Mouse (Mus musculus): ENCODE data around the gene Arhgap15. TPM values are rescaled to one million over a fixed set of nuclear protein-coding genes. Genes with fewer than 3 reads are reported as not detected.

Arhgap15 gene
- polyA plus RNA-seq, 1 experiment from 2014 or later: 0.88 TPM

DNA sequence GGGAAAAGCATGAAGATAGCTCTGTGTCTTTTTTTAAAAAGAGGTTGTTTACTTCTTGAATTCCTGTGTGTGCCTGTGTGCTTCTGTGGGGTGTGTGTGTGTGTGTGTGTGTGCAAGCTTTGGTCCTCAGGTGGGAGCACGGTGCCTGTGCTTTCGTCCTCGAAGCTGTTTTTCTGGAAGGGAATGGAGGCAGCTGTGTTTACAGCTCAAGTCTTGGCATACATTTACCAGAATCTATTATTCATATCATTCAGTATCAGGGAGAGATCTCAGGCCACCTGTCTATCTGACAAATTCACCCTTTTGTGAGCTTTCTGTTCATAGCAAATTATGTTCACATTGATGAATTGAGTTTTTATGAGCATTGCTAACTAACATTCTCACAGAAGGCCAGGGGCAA, 550.5 kb downstream of the Arhgap15 start:
- Histone ChIP-seq H3K36me3 (ENCODE audit: control insufficient read depth, insufficient read depth, low read length) (no peaks in the 10 kb centered on the region), H3K9me3 (ENCODE audit: control insufficient read depth, low read depth, low read length) (no peaks in the 10 kb centered on the region), H3K4me1 (ENCODE audit: control insufficient read depth, insufficient read depth, low read length) (no peaks in the 10 kb centered on the region), H3K27ac (ENCODE audit: low read length) (no peak overlapping the region), H3K4me2 (replicated peaks; ENCODE audit: low read depth, low read length) (no peak overlapping the region), H3K9ac (replicated peaks; ENCODE audit: low read depth, low read length) (no peak overlapping the region), H3K27me3 (ENCODE audit: control insufficient read depth, insufficient read depth, low read length) (no peaks in the 10 kb centered on the region), H3K4me3 (ENCODE audit: low read depth, low read length) (no peak overlapping the region)
- 26% methylated on average over 3 of the region's 3 CpGs for WGBS
- ATAC-seq (ENCODE audit: insufficient number of reproducible peaks, insufficient read depth, low FRiP score, low read depth): no peak

DNA sequence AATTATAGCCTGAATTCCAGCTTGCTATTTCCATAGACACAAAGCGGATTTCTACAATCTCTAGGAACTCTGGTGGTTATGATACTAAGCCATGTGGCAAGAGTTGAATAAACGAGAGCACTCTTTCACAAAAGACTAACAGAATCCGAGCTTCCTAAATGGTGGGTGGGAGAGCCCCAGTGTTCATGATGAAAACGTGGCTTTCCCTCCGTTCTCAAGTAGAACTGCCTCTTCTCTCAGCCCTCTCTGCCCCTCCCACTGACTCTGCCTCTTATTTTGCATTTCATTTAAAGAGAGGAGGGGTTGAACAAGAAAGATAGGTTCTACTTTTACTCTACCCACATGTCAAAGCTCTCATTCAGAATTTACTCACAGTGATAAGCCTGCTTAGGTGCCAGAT, 551.3 kb downstream of the Arhgap15 start:
- 36% methylated on average over 5 of the region's 5 CpGs for WGBS
- Histone ChIP-seq H3K9me3 (ENCODE audit: control insufficient read depth, low read depth, low read length) (no peaks in the 10 kb centered on the region), H3K27ac (ENCODE audit: low read length) (peak overlapping the region; percentile 30; the same call in 1 of the 2 replicates), H3K4me3 (ENCODE audit: low read depth, low read length) (no peak overlapping the region), H3K9ac (replicated peaks; ENCODE audit: low read depth, low read length) (no peak overlapping the region), H3K4me2 (replicated peaks; ENCODE audit: low read depth, low read length) (no peak overlapping the region), H3K4me1 (ENCODE audit: control insufficient read depth, insufficient read depth, low read length) (no peaks in the 10 kb centered on the region), H3K36me3 (ENCODE audit: control insufficient read depth, insufficient read depth, low read length) (no peaks in the 10 kb centered on the region), H3K27me3 (ENCODE audit: control insufficient read depth, insufficient read depth, low read length) (no peaks in the 10 kb centered on the region)
- no peak for ATAC-seq (ENCODE audit: insufficient number of reproducible peaks, insufficient read depth, low FRiP score, low read depth)

DNA sequence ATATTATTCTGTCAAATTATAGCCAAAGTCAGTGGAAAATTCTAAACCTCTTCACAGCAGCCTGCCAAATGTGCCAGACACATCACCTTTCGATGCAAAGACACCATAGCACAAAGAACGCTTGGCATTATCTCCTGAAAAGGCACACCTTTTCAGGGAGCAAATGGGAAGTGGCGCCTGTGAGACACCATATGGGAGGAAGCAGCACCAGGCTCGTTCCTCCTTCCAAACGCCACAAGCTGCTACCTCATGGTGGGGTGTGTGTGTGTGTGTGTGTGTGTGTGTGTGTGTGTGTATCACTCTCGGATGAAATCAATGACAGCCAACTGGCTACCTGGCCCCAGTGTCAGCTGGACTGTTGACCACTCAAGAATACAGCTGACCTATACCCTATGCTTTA, 551.8 kb downstream of the Arhgap15 start:
- Histone ChIP-seq H3K36me3 (ENCODE audit: control insufficient read depth, insufficient read depth, low read length) (no peaks in the 10 kb centered on the region), H3K9ac (replicated peaks; ENCODE audit: low read depth, low read length) (no peak overlapping the region), H3K4me3 (ENCODE audit: low read depth, low read length) (no peak overlapping the region), H3K4me1 (ENCODE audit: control insufficient read depth, insufficient read depth, low read length) (no peaks in the 10 kb centered on the region), H3K27me3 (ENCODE audit: control insufficient read depth, insufficient read depth, low read length) (no peaks in the 10 kb centered on the region), H3K4me2 (replicated peaks; ENCODE audit: low read depth, low read length) (no peak overlapping the region), H3K27ac (ENCODE audit: low read length) (no peak overlapping the region), H3K9me3 (ENCODE audit: control insufficient read depth, low read depth, low read length) (no peaks in the 10 kb centered on the region)
- ATAC-seq (ENCODE audit: insufficient number of reproducible peaks, insufficient read depth, low FRiP score, low read depth): no peak
- WGBS: 61% methylated on average over 6 of the region's 6 CpGs

DNA sequence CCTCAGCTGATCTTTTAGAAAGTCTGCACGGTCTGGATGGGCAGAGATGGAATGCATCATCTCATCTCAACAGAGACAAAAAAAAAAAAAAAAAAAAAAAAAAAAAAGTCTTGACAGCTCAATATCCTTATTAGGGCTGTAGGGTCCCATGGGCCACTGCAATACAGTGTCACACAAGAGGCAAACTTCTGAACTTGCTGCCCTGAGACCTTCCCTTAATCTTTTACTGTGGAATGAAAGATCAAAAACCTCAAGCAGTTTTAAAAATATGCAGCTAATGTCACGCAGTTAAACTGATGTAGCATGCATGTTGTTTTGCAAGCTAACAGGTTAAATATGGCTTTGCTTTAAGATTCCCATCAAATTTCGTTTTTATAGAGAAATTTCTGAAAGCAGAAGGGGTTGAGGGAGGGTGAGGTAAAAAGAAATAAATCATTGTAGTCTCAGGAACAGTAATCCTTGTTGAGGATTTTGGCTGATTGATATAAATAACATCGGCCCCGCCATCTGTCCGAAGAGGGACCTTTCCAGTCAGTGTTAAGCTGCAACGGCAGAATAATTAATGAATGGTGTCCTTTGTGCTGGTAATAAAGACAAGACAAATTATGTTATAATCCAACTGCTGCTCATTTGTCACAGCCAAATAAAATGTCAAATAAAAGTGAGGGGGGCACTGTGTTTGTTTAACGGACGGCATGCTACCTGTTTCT, 555.8 kb downstream of the Arhgap15 start:
- Histone ChIP-seq H3K4me3 (ENCODE audit: low read depth, low read length) (no peak overlapping the region), H3K27ac (ENCODE audit: low read length) (peak overlapping the region; percentile 70; the same call in 1 of the 2 replicates), H3K27me3 (ENCODE audit: control insufficient read depth, insufficient read depth, low read length) (no peaks in the 10 kb centered on the region), H3K36me3 (ENCODE audit: control insufficient read depth, insufficient read depth, low read length) (no peaks in the 10 kb centered on the region), H3K4me1 (ENCODE audit: control insufficient read depth, insufficient read depth, low read length) (no peaks in the 10 kb centered on the region), H3K9ac (replicated peaks; ENCODE audit: low read depth, low read length) (no peak overlapping the region), H3K9me3 (ENCODE audit: control insufficient read depth, low read depth, low read length) (no peaks in the 10 kb centered on the region), H3K4me2 (replicated peaks; ENCODE audit: low read depth, low read length) (peak overlapping the region; percentile 25)
- ATAC-seq (ENCODE audit: insufficient number of reproducible peaks, insufficient read depth, low FRiP score, low read depth): peak; percentile 78
- WGBS: 8% methylated on average over 9 of the region's 9 CpGs

DNA sequence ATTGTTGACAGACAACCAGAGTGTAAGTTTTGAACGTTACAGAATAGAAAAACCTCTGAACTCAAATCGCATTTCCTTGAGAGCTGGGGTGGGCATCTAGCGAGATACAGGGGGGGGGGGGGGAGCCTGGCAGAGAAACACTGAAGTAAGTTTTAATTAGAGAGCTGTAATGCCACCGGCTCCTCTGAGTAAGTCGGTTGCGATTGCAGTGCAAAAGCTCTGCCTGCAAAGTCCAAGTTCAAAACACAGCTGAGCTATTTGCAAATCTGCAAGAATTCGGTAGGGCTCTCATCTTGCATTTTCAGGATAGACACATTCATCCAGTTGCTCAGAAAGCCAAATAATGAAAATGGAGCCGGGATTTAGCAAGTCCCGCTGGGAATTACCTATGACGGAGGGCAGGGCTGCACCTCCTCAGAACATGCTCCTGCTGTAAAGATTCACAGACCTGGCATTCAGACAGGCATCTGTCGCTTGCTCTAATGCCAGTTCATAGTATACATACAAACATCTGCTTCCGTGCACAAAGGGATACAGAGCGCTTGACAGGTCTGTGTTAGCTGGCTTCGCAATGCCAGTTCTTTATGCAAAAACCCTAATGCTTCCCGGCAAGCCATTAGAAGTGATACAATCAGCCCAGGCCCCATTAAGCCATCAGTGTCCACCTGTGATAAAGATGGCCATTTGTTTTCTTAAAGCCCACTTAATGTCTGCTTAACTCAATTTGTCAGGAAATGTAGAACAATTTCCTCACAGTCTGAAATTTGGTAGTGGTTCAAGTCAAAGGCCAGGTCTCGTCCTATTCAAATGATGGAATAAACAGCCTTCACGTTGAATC, 556.6 kb downstream of the Arhgap15 start:
- H3K9me3 ChIP-seq (ENCODE audit: control insufficient read depth, low read depth, low read length): no peaks in the 10 kb centered on the region
- no peaks in the 10 kb centered on the region for H3K36me3 ChIP-seq (ENCODE audit: control insufficient read depth, insufficient read depth, low read length)
- WGBS: 20% methylated on average over 17 of the region's 17 CpGs
- H3K27ac ChIP-seq (ENCODE audit: low read length): peak overlapping the region; percentile 70; the same call in 1 of the 2 replicates
- H3K4me3 ChIP-seq (ENCODE audit: low read depth, low read length): no peak overlapping the region
- no peak overlapping the region for H3K9ac ChIP-seq (replicated peaks; ENCODE audit: low read depth, low read length)
- H3K27me3 ChIP-seq (ENCODE audit: control insufficient read depth, insufficient read depth, low read length): no peaks in the 10 kb centered on the region
- ATAC-seq (ENCODE audit: insufficient number of reproducible peaks, insufficient read depth, low FRiP score, low read depth): no peak; the same call in 1 of the 2 replicates
- H3K4me2 ChIP-seq (replicated peaks; ENCODE audit: low read depth, low read length): peak overlapping the region; percentile 25
- H3K4me1 ChIP-seq (ENCODE audit: control insufficient read depth, insufficient read depth, low read length): no peaks in the 10 kb centered on the region

DNA sequence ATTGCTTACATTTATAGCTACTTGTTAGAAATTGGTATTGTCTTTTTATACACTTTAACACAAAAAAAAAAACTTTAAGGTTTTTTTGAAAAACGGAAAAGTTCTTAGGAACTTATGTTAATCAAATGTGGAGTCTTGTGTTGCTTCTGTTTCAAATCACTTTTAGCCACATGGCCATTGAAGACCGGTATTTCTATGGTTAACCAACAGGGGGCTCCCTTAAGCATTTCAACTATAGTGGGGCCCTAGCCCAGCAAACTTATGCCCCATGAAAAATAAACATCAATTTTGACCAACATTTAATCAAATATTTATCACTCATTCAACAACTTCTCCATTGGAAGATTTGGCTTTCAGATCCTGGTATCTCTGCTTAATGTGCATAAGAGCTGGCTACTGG, 557.5 kb downstream of the Arhgap15 start:
- no peak for ATAC-seq (ENCODE audit: insufficient number of reproducible peaks, insufficient read depth, low FRiP score, low read depth)
- H3K4me2 ChIP-seq (replicated peaks; ENCODE audit: low read depth, low read length): no peak overlapping the region
- no peak overlapping the region for H3K27ac ChIP-seq (ENCODE audit: low read length)
- H3K9ac ChIP-seq (replicated peaks; ENCODE audit: low read depth, low read length): no peak overlapping the region
- H3K4me1 ChIP-seq (ENCODE audit: control insufficient read depth, insufficient read depth, low read length): no peaks in the 10 kb centered on the region
- WGBS: 35% methylated on average over 2 of the region's 2 CpGs
- no peaks in the 10 kb centered on the region for H3K36me3 ChIP-seq (ENCODE audit: control insufficient read depth, insufficient read depth, low read length)
- no peaks in the 10 kb centered on the region for H3K27me3 ChIP-seq (ENCODE audit: control insufficient read depth, insufficient read depth, low read length)
- H3K4me3 ChIP-seq (ENCODE audit: low read depth, low read length): no peak overlapping the region
- no peaks in the 10 kb centered on the region for H3K9me3 ChIP-seq (ENCODE audit: control insufficient read depth, low read depth, low read length)

DNA sequence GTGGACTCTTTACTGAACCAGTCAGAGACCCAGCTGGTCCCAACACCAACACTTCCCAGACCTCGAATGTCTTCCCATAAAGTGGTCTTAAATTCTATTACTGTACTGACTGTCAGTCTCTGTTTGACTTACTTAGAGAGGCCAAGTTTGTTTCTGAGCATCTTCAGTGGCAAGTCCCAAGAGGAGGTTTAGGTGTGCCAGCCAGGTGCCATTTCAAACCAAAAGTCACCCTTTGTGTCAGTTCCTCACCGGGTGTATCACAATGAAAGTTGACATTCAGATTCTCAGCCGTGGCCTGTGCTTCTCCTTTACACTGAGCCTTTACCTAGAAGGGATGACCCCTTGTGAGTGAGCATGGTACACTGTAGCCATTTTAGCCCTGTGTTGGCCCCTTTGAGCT, 560.5 kb downstream of the Arhgap15 start:
- H3K27ac ChIP-seq (ENCODE audit: low read length): no peak overlapping the region
- H3K4me3 ChIP-seq (ENCODE audit: low read depth, low read length): no peak overlapping the region
- H3K4me1 ChIP-seq (ENCODE audit: control insufficient read depth, insufficient read depth, low read length): 0 out of 2 replicates have a peak, but pooled peaks cover 3% of the 10 kb centered on the region
- ATAC-seq (ENCODE audit: insufficient number of reproducible peaks, insufficient read depth, low FRiP score, low read depth): no peak
- no peaks in the 10 kb centered on the region for H3K9me3 ChIP-seq (ENCODE audit: control insufficient read depth, low read depth, low read length)
- no peaks in the 10 kb centered on the region for H3K27me3 ChIP-seq (ENCODE audit: control insufficient read depth, insufficient read depth, low read length)
- no peak overlapping the region for H3K4me2 ChIP-seq (replicated peaks; ENCODE audit: low read depth, low read length)
- 86% methylated on average over 3 of the region's 3 CpGs for WGBS
- no peaks in the 10 kb centered on the region for H3K36me3 ChIP-seq (ENCODE audit: control insufficient read depth, insufficient read depth, low read length)
- H3K9ac ChIP-seq (replicated peaks; ENCODE audit: low read depth, low read length): no peak overlapping the region

DNA sequence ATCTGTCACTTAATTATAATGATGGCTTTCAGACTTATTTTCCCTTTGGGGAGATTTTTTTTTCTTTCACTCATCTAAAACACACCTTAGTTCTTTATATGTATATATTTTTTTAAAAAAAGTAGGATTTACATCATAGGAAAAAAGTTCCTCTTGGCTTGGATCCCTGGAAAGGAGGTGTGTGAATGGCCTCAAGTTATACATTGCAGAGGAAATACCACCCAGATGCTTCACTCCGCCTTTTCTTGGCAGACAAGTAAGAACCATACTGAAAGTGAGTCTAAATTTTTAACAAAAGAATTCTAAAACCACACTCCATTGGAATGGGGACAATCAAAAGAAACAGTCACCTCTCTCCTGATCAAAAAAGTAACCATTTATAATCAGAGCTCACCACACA, 560.9 kb downstream of the Arhgap15 start:
- 0 out of 2 replicates have a peak, but pooled peaks cover 3% of the 10 kb centered on the region for H3K4me1 ChIP-seq (ENCODE audit: control insufficient read depth, insufficient read depth, low read length)
- H3K27ac ChIP-seq (ENCODE audit: low read length): no peak overlapping the region
- H3K9ac ChIP-seq (replicated peaks; ENCODE audit: low read depth, low read length): no peak overlapping the region
- no peaks in the 10 kb centered on the region for H3K36me3 ChIP-seq (ENCODE audit: control insufficient read depth, insufficient read depth, low read length)
- no peak for ATAC-seq (ENCODE audit: insufficient number of reproducible peaks, insufficient read depth, low FRiP score, low read depth)
- no peaks in the 10 kb centered on the region for H3K27me3 ChIP-seq (ENCODE audit: control insufficient read depth, insufficient read depth, low read length)
- 64% methylated on average over 1 of the region's 1 CpGs for whole genome bisulfite sequencing
- H3K4me2 ChIP-seq (replicated peaks; ENCODE audit: low read depth, low read length): no peak overlapping the region
- H3K9me3 ChIP-seq (ENCODE audit: control insufficient read depth, low read depth, low read length): no peaks in the 10 kb centered on the region
- no peak overlapping the region for H3K4me3 ChIP-seq (ENCODE audit: low read depth, low read length)
